Mouse (Mus musculus) lung, embryonic 16.5 days (tissue): Measurements from ENCODE around the gene Gpc6. TPM values are rescaled to one million over a fixed set of nuclear protein-coding genes. Genes with fewer than 3 reads are reported as not detected.

Source experiments
- ATAC-seq: fragments of 200-750 bp; cut with Nextera tagmentation; 2 replicates; pipeline ENCODE4 v1.8.0; 2017; ENCODE audit warnings: low read depth, mild to moderate bottlenecking, moderate library complexity
- H3K27ac ChIP-seq: fragments of 300-500 bp; sonication (generic); 2 replicates; pipeline ENCODE4 v1.5.1; 2014; ENCODE audit warnings: mild to moderate bottlenecking, control low read depth, low read length
- H3K27me3 ChIP-seq: fragments of 300-500 bp; sonication (generic); 2 replicates; pipeline ENCODE4 v1.6.1; 2014; ENCODE audit warnings: low read depth, low read length, mixed read lengths; ENCODE audit not compliant: control insufficient read depth, insufficient read depth
- H3K36me3 ChIP-seq: fragments of 300-500 bp; sonication (generic); 2 replicates; pipeline ENCODE4 v1.6.1; 2014; ENCODE audit warnings: low read length; ENCODE audit not compliant: control insufficient read depth, insufficient read depth
- H3K4me1 ChIP-seq: fragments of 300-500 bp; sonication (generic); replicated peaks from 2 replicates; pipeline ENCODE4 v1.6.1; 2014; ENCODE audit warnings: low read length, mixed read lengths; ENCODE audit not compliant: control insufficient read depth, insufficient read depth
- H3K4me2 ChIP-seq: fragments of 300-500 bp; sonication (generic); 2 replicates; pipeline ENCODE4 v1.6.1; 2014; ENCODE audit warnings: low read depth, low read length, control low read depth
- H3K4me3 ChIP-seq: fragments of 300-500 bp; sonication (generic); 2 replicates; pipeline ENCODE4 v1.5.1; 2014; ENCODE audit warnings: mild to moderate bottlenecking, low read length, control low read depth
- H3K9ac ChIP-seq: fragments of 300-500 bp; sonication (generic); 2 replicates; pipeline ENCODE4 v1.6.1; 2014; ENCODE audit warnings: low read length, control low read depth
- H3K9me3 ChIP-seq: fragments of 300-500 bp; sonication (generic); 2 replicates; pipeline ENCODE4 v1.6.1; 2016; ENCODE audit warnings: low read length; ENCODE audit not compliant: control insufficient read depth
- WGBS: fragments of 180-500 bp; shearing (Covaris S2); extraction: QIAGEN DNeasy Blood & Tissue Kit; methylation state at CpG from one replicate; pipeline ENCODE4 v1.1.7; 2014; 5-methylcytosine and 5-hydroxymethylcytosine counted together
- polyA plus RNA-seq: library from polyadenylated mRNA; unstranded; fragments of >200 nt; fragmentation: Nextera tagmentation; extraction: Ambion mirVana; gene quantifications from 2 replicates; pipeline ENCODE4 v1.2.1, GENCODE M21; 2015

Gpc6 gene
- polyA plus RNA-seq, 1 experiment from 2014 or later: 26.1 TPM

DNA sequence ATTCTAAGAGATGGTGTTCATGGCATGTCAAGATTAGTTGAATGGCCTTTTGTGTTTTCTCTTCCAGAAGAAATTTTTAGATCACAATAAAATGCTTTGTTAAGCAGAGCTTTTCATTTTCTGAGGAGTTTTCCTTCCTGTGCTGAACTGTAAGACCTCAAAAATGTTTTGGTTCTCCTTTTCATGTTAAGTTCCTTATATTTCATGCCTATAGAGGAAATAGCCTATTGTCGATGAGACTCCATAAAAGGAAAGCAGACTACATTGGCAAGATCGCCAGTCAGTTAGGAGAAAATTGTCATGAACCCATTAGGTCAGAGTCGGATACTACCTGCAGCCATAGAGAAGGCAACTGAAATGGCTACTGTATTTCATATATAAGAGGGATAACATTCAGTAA lies 278.8 kb downstream of the Gpc6 start:
- H3K4me3 ChIP-seq: no peak overlapping the region
- 74% methylated on average over 3 of the region's 3 CpGs for WGBS
- H3K4me1 ChIP-seq: no peaks in the 10 kb centered on the region
- no peak overlapping the region for H3K4me2 ChIP-seq
- H3K9ac ChIP-seq: no peak overlapping the region
- H3K9me3 ChIP-seq: no peaks in the 10 kb centered on the region
- no peaks in the 10 kb centered on the region for H3K36me3 ChIP-seq
- ATAC-seq: no peak
- no peaks in the 10 kb centered on the region for H3K27me3 ChIP-seq
- H3K27ac ChIP-seq: no peak overlapping the region

DNA sequence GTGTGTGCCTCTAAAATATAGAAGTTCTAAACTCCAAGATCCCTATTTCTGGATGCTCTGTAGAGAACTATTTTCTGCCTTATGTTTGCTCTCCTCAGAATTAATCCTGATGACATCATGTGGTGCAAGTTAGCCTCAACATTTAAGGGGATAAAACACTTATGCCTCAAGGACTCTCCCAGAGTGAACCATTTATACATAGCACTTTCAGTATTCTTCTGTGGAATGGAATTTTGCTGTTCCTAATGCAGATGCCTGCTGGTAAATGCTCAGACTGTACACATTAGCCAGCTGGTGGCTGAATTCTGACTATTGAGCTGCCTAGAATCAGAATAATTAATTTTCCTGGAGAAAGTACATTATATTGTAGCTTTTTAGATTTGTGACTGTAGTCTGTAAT lies 289.3 kb downstream of the Gpc6 start:
- no peaks in the 10 kb centered on the region for H3K9me3 ChIP-seq
- no peak for ATAC-seq
- no peak overlapping the region for H3K9ac ChIP-seq
- H3K27ac ChIP-seq: no peak overlapping the region
- no peaks in the 10 kb centered on the region for H3K4me1 ChIP-seq
- no peaks in the 10 kb centered on the region for H3K27me3 ChIP-seq
- no peak overlapping the region for H3K4me3 ChIP-seq
- H3K4me2 ChIP-seq: no peak overlapping the region
- H3K36me3 ChIP-seq: no peaks in the 10 kb centered on the region

DNA sequence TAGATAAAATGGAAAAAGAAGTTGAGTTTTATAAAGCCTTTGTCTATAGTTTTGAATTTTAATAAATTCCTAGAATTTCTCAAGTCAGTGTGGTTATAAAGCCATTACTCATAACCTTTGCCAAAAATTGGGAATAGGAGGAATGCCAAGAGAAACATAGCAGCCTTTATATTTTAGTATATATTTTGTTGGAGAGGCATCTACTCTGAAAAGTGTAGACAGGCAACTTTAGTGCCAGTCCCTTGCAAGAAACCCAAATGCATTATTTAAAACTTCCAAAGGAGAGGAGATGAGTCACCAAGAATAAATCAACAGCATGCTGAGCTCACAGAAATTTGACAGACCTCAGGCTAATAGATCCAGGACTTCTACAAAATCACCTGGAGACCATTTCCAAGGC lies 301.8 kb downstream of the Gpc6 start:
- no peaks in the 10 kb centered on the region for H3K27me3 ChIP-seq
- ATAC-seq: no peak
- H3K27ac ChIP-seq: no peak overlapping the region
- H3K9me3 ChIP-seq: no peaks in the 10 kb centered on the region
- no peak overlapping the region for H3K9ac ChIP-seq
- no peak overlapping the region for H3K4me2 ChIP-seq
- no peak overlapping the region for H3K4me3 ChIP-seq
- H3K4me1 ChIP-seq: no peaks in the 10 kb centered on the region
- no peaks in the 10 kb centered on the region for H3K36me3 ChIP-seq

DNA sequence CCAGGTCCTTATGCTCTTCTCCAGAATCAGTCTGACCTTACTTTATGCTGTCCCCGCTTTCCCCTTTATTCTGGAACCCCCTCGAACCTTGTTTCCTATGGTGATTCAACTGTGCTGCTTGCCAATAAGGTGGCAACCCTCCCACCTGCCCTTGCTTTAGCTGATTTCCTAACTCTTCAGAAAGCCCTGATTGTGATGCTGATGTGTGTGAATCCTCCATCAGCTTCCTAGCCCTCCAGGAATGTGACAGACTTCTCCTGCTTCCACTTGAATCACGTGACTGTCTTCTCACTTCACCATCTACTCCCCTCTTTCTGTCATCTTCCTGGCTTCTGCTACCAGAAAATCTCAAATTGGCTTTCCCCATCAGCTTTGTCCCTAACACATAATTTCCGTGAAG lies 305.4 kb downstream of the Gpc6 start:
- no peak for ATAC-seq
- Histone ChIP-seq H3K4me3 (no peak overlapping the region), H3K27me3 (no peaks in the 10 kb centered on the region), H3K4me1 (no peaks in the 10 kb centered on the region), H3K9ac (no peak overlapping the region), H3K9me3 (no peaks in the 10 kb centered on the region), H3K4me2 (no peak overlapping the region), H3K27ac (no peak overlapping the region), H3K36me3 (no peaks in the 10 kb centered on the region)
- WGBS: 67% methylated on average over 4 of the region's 4 CpGs

DNA sequence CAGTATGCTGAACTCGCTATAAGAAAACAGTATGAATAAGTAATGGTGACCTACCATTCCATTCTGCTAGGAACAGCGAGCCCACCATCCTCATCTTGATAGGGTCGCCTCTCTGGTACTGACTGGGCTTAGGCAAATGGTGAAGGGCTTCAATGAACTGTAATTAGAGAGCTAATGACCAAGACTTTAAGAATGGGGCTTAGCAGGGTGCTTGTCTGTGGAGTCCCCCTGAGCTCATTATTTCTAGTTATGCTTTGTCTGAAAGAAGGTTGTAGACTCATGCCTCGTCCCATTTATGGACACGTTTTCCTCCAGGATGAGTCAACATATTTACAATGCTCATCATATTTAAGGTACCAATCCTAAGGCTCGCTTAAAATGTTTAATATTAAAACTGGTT lies 313.1 kb downstream of the Gpc6 start:
- Histone ChIP-seq H3K9ac (no peak overlapping the region), H3K4me2 (no peak overlapping the region), H3K4me3 (no peak overlapping the region), H3K27me3 (no peaks in the 10 kb centered on the region), H3K9me3 (no peaks in the 10 kb centered on the region), H3K27ac (no peak overlapping the region), H3K4me1 (no peaks in the 10 kb centered on the region), H3K36me3 (no peaks in the 10 kb centered on the region)
- 89% methylated on average over 6 of the region's 6 CpGs for WGBS
- ATAC-seq: no peak

DNA sequence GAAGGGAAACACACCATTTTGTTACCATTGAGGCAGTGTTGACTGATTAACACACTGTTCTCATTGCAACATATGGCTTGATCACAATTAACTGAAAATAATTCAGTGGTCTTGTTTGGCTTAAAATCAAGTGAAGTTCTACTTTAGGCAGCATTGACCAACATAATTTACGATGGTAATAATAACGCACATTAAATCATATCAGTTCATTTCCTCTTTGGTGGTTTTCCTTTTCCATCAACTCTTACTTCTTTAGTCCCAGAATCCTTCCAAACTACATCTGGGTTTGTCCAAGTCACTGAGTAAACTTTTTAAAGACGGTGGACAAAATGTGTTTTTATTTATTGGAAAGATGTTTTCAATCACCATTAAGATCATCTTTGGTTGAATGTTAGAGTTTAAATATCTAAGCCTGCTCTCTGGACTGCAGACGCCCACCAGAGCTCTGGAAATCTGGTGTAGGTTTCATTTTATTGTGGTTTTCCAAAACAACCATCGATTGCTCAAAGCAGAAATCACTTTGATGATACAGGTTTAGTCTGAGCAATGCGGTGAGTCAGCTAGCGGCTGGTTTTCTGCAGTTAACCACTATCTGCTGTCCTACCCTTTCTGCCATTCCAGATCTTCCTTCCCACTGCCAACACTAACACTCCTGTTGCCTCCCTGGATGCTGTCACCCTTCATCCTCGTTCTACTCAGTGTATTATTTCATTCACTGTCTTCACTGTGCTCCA lies 314.7 kb downstream of the Gpc6 start:
- H3K27ac ChIP-seq: no peak overlapping the region
- no peak overlapping the region for H3K4me2 ChIP-seq
- H3K9ac ChIP-seq: no peak overlapping the region
- ATAC-seq: no peak
- no peaks in the 10 kb centered on the region for H3K27me3 ChIP-seq
- H3K36me3 ChIP-seq: no peaks in the 10 kb centered on the region
- no peaks in the 10 kb centered on the region for H3K4me1 ChIP-seq
- H3K4me3 ChIP-seq: no peak overlapping the region
- no peaks in the 10 kb centered on the region for H3K9me3 ChIP-seq
- 68% methylated on average over 8 of the region's 8 CpGs for WGBS

DNA sequence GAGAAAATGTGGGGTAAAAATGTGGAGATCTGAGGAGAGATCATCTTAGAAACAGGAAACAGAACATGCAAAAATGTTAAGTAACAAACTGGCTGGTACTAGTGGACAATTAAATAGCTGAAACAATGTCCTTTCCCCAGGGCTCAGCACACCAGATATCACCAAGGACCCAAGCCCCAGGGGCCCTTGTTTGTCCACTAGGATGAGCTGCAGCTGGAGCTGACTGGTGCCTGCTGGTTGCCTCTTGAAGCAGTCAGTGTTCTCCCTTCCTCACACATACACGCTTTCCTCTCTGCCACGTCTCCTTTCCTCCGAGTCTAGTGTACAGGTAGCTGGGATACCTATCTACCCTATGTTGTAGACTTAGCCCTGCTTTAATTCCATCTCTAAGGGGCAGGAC lies 320.5 kb downstream of the Gpc6 start:
- no peaks in the 10 kb centered on the region for H3K9me3 ChIP-seq
- H3K4me1 ChIP-seq: no peaks in the 10 kb centered on the region
- H3K27ac ChIP-seq: no peak overlapping the region
- H3K4me3 ChIP-seq: no peak overlapping the region
- ATAC-seq: no peak
- no peaks in the 10 kb centered on the region for H3K36me3 ChIP-seq
- 81% methylated on average over 3 of the region's 3 CpGs for WGBS
- no peaks in the 10 kb centered on the region for H3K27me3 ChIP-seq
- no peak overlapping the region for H3K4me2 ChIP-seq
- H3K9ac ChIP-seq: no peak overlapping the region

DNA sequence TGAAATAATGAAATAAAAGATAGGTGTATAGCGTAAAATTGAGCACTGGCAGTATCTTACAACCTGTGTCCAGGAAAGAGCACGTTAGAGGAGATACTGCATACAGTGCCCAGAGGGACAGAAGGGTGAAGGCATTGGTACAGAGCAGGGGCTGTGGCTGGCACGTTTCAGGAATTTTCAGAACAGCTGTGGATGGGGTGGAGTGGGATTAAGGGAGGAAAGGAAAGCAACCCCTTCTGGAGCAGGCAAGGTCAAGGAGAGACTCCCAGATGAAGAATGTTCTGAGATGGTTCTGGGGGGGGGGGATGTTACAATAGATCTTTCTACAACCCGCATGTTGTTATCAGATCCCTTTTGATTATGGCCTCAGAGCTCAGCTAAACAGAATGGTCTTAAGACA lies 331.1 kb downstream of the Gpc6 start:
- 77% methylated on average over 4 of the region's 4 CpGs for WGBS
- no peak overlapping the region for H3K9ac ChIP-seq
- H3K4me1 ChIP-seq: no peaks in the 10 kb centered on the region
- H3K9me3 ChIP-seq: no peaks in the 10 kb centered on the region
- no peak overlapping the region for H3K4me3 ChIP-seq
- no peaks in the 10 kb centered on the region for H3K36me3 ChIP-seq
- H3K27ac ChIP-seq: no peak overlapping the region
- H3K27me3 ChIP-seq: no peaks in the 10 kb centered on the region
- ATAC-seq: no peak
- no peak overlapping the region for H3K4me2 ChIP-seq

DNA sequence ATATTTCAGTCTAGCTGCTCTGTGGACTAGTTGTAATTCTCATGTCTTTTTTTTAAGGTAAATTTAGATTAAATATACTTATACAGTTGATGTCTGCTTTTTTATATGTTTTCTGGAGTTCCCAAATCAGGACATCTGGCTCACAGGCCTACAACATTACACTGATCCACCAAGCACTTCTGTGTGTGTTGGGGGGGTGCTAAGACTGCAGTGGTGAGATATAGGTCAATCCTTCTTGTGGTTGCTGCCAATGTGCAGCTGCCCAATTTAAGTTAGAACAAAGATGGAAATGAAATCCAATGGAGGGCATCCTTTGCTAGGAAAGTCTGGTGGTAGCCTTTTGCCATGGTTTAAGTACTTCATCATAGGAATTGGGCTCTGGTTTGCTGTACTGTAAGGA lies 340.5 kb downstream of the Gpc6 start:
- H3K9me3 ChIP-seq: no peaks in the 10 kb centered on the region
- no peak for ATAC-seq
- H3K4me1 ChIP-seq: no peaks in the 10 kb centered on the region
- no peaks in the 10 kb centered on the region for H3K27me3 ChIP-seq
- H3K4me3 ChIP-seq: no peak overlapping the region
- no peak overlapping the region for H3K9ac ChIP-seq
- no peak overlapping the region for H3K27ac ChIP-seq
- no peak overlapping the region for H3K4me2 ChIP-seq
- no peaks in the 10 kb centered on the region for H3K36me3 ChIP-seq
